Mouse (Mus musculus) megakaryocyte, embryonic 14.5 days (primary cell): ENCODE measurements around the gene Mtfr1l. TPM values are rescaled to one million over a fixed set of nuclear protein-coding genes. Genes with fewer than 3 reads are reported as not detected.

Experiments
- H3K27me3 ChIP-seq: replicated peaks from 2 replicates; pipeline ENCODE3; 2012; ENCODE audit warnings: inconsistent platforms
- H3K36me3 ChIP-seq: replicated peaks from 2 replicates; pipeline ENCODE3; 2012; ENCODE audit warnings: low read length, inconsistent platforms, mixed read lengths
- H3K4me1 ChIP-seq: 2 replicates; pipeline ENCODE4 v1.6.1; 2012; ENCODE audit warnings: inconsistent platforms
- H3K4me3 ChIP-seq: replicated peaks from 2 replicates; pipeline ENCODE3; 2012; ENCODE audit warnings: moderate library complexity, mild to moderate bottlenecking, inconsistent platforms
- H3K9me3 ChIP-seq: 2 replicates; pipeline ENCODE4 v1.6.1; 2012; ENCODE audit warnings: inconsistent platforms
- FLI1 ChIP-seq: IDR thresholded peaks from 2 replicates; pipeline ENCODE4 v1.6.1; 2012; ENCODE audit warnings: low read length, inconsistent platforms, mixed read lengths
- GATA1 ChIP-seq: IDR thresholded peaks from 3 replicates; pipeline ENCODE4 v1.6.1; 2012; ENCODE audit warnings: mixed read lengths, low read length, inconsistent platforms, borderline replicate concordance
- polyA plus RNA-seq: library from polyadenylated mRNA; stranded (reverse); fragments of >175 nt; gene quantifications from 2 replicates; pipeline ENCODE4 v1.2.3, GENCODE M21; 2012; ENCODE audit warnings: low replicate concordance; ENCODE audit not compliant: insufficient read depth

Mtfr1l gene
- polyA plus RNA-seq, 1 experiment, result 46.4 TPM

DNA sequence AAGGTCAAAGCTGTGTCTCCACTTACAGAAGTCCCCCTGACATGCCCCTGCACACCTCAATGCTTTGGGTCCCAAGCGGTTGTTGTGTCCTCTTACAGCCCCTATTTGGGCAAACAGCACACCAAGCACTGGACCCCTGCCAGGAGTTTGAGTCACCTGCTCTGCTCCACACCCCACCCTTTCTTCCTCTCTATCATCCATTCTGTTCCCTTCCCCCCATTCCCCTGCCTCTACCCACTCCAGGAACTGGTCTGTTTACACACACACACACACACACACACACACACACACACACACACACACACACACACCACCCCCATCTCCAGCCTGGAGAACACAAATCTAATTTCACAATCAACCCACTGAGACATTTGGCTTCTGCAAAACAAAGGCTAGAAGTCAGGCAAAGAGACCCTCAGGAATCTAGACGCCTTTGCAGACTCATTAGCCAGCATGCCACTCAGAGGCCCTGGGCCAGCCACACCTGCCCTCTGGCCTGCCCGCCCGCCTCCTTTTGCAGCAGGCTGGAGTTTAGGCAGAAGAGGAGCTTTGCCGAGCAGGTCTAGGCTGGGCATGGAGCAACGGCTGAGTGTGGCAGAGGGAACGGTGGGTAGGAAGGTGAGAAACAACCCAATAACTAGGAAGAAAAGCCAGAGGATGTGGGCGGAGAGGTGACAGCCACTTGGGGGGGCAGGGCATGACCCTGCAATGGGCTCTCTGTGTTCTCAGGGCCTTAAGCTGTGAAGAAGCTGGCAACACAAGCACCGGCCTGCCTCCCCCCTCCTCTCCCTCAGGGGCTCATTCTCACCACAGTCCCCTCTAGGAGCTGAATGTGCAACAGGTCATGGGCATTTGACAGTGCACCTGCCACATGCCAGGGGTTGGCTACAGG, 11.9 kb upstream of the Mtfr1l start:
- peak overlapping the region; percentile 20 for H3K4me3 ChIP-seq
- peaks cover 43% of the 10 kb centered on the region for H3K4me1 ChIP-seq
- peaks cover 80% of the 10 kb centered on the region for H3K36me3 ChIP-seq
- TF ChIP-seq FLI1 (no peak), GATA1 (no peak)
- H3K9me3 ChIP-seq, result peaks cover 14% of the 10 kb centered on the region
- peaks cover 43% of the 10 kb centered on the region for H3K27me3 ChIP-seq

DNA sequence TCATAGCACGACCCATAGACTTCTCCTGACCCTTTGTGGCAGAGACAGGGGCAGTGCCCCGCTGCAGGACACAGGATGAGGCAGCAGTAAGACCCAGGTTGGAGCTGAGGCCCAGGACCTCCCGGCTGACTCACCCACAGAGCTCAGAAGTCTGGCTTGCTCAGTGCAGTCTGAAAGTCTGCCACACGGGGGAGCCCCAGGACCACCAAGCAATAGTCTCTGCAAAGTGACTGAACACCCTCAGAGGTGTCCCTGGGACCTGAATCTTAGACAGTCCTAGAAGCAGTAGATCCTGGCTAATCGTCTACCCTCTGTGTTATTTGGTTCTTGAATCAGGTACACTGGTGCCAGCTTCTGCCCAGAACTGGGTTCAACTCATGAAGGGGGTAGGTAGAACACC, 8.1 kb upstream of the Mtfr1l start:
- Histone ChIP-seq H3K4me3 (no peak overlapping the region), H3K9me3 (no peaks in the 10 kb centered on the region), H3K27me3 (peaks cover 28% of the 10 kb centered on the region), H3K4me1 (peaks cover 24% of the 10 kb centered on the region), H3K36me3 (peaks cover 87% of the 10 kb centered on the region)
- no peak for TF ChIP-seq GATA1
- no peak for TF ChIP-seq FLI1

DNA sequence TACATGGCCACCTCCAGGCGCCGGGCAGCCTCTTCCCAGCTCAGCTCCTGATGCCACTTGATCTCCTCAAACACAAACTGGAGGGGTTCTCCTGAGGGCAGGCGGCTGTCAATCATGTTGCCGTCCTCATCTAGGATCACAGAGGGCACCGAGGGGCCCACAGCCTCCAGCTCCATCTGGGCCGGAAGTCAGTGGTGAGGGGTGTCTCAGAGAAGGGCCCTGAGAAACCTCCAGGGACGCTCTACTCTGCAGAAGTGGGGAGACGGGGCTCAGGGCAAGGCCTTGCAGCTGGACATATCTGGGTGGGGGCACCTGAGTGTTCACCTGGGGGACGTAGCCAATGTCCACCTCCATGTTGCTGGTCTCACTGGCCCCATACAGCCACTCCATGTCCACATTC, 7.5 kb upstream of the Mtfr1l start:
- H3K27me3 ChIP-seq, result peaks cover 26% of the 10 kb centered on the region
- H3K36me3 ChIP-seq, result peaks cover 82% of the 10 kb centered on the region
- peaks cover 19% of the 10 kb centered on the region for H3K4me1 ChIP-seq
- H3K4me3 ChIP-seq, result no peak overlapping the region
- H3K9me3 ChIP-seq, result no peaks in the 10 kb centered on the region
- TF ChIP-seq GATA1 (no peak), FLI1 (no peak)

GRCm38 (mm10) chr4:134538997-134539580, 3.9 kb upstream of the Mtfr1l start:
- Histone ChIP-seq H3K27me3 (peaks cover 5% of the 10 kb centered on the region), H3K4me1 (peaks cover 27% of the 10 kb centered on the region), H3K36me3 (peaks cover 49% of the 10 kb centered on the region), H3K4me3 (no peak overlapping the region), H3K9me3 (no peaks in the 10 kb centered on the region)
- TF ChIP-seq GATA1, result no peak
- no peak for TF ChIP-seq FLI1

GRCm38 (mm10) chr4:134535787-134536151, 582 bp upstream of the Mtfr1l start:
- TF ChIP-seq GATA1 (no peak), FLI1 (no peak)
- Histone ChIP-seq H3K9me3 (no peaks in the 10 kb centered on the region), H3K36me3 (peaks cover 35% of the 10 kb centered on the region), H3K4me1 (peaks cover 48% of the 10 kb centered on the region), H3K4me3 (peak overlapping the region; percentile 97), H3K27me3 (peaks cover 3% of the 10 kb centered on the region)

GRCm38 (mm10) chr4:134534124-134534886, 882 bp downstream of the Mtfr1l start:
- H3K27me3 ChIP-seq, result peaks cover 3% of the 10 kb centered on the region
- peaks cover 54% of the 10 kb centered on the region for H3K4me1 ChIP-seq
- no peak for TF ChIP-seq GATA1
- TF ChIP-seq FLI1, result no peak
- H3K9me3 ChIP-seq, result no peaks in the 10 kb centered on the region
- H3K36me3 ChIP-seq, result peaks cover 35% of the 10 kb centered on the region
- H3K4me3 ChIP-seq, result peak overlapping the region; percentile 97

DNA sequence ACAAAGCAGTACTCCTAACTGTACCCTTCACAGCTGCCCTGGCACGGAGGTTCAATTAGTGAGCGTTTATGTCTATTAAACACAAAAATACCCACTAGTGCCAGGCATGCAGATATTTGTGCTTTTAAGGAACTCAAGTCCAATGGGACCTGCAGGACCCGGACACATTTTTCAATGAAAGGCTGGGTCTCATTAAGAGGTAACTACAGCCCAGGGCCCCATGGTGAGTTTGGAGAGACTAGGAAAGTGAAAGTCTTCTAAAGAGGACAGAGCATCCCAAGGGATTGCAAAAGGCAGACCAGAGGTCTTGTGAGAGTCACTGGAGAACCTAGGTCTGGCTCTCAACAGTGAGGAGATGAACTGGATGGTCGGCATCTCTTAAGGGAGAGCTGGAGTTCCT, 1.8 kb downstream of the Mtfr1l start:
- TF ChIP-seq GATA1 (no peak), FLI1 (no peak)
- Histone ChIP-seq H3K36me3 (peaks cover 37% of the 10 kb centered on the region), H3K27me3 (no peaks in the 10 kb centered on the region), H3K4me1 (peaks cover 54% of the 10 kb centered on the region), H3K9me3 (no peaks in the 10 kb centered on the region), H3K4me3 (peak overlapping the region; percentile 97)

DNA sequence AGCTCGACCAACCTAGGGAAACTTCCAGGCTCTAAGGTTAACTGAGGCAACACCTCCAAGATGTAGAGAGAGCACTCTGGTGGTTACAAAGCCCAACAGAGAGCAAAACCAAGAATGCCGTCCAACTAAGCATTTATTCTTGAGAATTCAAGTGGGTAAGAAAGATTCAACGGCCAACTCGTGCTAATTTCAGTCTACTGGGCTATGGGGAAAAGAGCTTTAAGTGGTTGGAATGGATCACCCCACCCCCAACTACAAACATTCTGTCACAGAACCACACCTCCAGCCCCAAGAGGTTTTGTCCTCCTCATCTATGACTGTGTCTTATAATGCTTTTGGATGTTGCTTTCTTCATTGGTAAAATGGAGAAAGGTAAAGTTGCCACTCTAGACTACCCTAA, 2.3 kb downstream of the Mtfr1l start:
- Histone ChIP-seq H3K36me3 (peaks cover 42% of the 10 kb centered on the region), H3K4me3 (peak overlapping the region; percentile 80)
- TF ChIP-seq FLI1 (no peak), GATA1 (no peak)

GRCm38 (mm10) chr4:134526220-134526619, 9.0 kb downstream of the Mtfr1l start:
- peaks cover 92% of the 10 kb centered on the region for H3K36me3 ChIP-seq
- no peak for TF ChIP-seq FLI1
- no peak for TF ChIP-seq GATA1

More for the DNA sequence above, 2.3 kb downstream of the Mtfr1l start:
- Histone ChIP-seq H3K4me1 (peaks cover 54% of the 10 kb centered on the region), H3K9me3 (no peaks in the 10 kb centered on the region), H3K27me3 (no peaks in the 10 kb centered on the region)

More at GRCm38 (mm10) chr4:134526220-134526619, 9.0 kb downstream of the Mtfr1l start:
- no peaks in the 10 kb centered on the region for H3K9me3 ChIP-seq
- peaks cover 25% of the 10 kb centered on the region for H3K4me1 ChIP-seq
- no peak overlapping the region for H3K4me3 ChIP-seq
- H3K27me3 ChIP-seq, result no peaks in the 10 kb centered on the region
